Mouse (Mus musculus) adrenal gland, postnatal 10 days (tissue): ENCODE measurements at regions not wholly inside any gene's neighbourhood (a gene's known extent, or its start where the extent isn't known, plus 50 kb on each side); places are given as distances from the start of the nearest gene placed in this dataset.

ENCODE experiments used
- DNase-seq: peaks from one replicate; pipeline ENCODE4 v3.0.0; 2021; ENCODE audit warnings: mixed read lengths

GRCm38 (mm10) chr15:17715584-17715983, 987.0 kb downstream of the Cdh9 start:
- DNase-seq = no peak

GRCm38 (mm10) chr15:17730651-17731050, 1002.1 kb downstream of the Cdh9 start:
- DNase-seq = no peak

GRCm38 (mm10) chr15:17770225-17770677, 1041.7 kb downstream of the Cdh9 start:
- DNase-seq = no peak

GRCm38 (mm10) chr15:17779788-17780187, 1039.0 kb upstream of the Cdh10 start:
- DNase-seq = no peak

GRCm38 (mm10) chr15:17783368-17783767, 1035.4 kb upstream of the Cdh10 start:
- no peak for DNase-seq

GRCm38 (mm10) chr15:17797516-17797915, 1021.2 kb upstream of the Cdh10 start:
- no peak for DNase-seq

- DNase-seq = peak; percentile 17
These were observed 1017.3 kb upstream of the Cdh10 start for GRCm38 (mm10) chr15:17801424-17801823.

- DNase-seq = no peak
These were observed 1015.6 kb upstream of the Cdh10 start for GRCm38 (mm10) chr15:17803107-17803506.

- DNase-seq = no peak
These were observed 988.4 kb upstream of the Cdh10 start for GRCm38 (mm10) chr15:17830376-17830775.

GRCm38 (mm10) chr15:17831987-17832386, 986.8 kb upstream of the Cdh10 start:
- DNase-seq = no peak

- no peak for DNase-seq
These were observed 938.6 kb upstream of the Cdh10 start for GRCm38 (mm10) chr15:17880168-17880567.

GRCm38 (mm10) chr15:17889309-17889708, 929.4 kb upstream of the Cdh10 start:
- no peak for DNase-seq

- DNase-seq = no peak
These were observed 918.7 kb upstream of the Cdh10 start for GRCm38 (mm10) chr15:17900026-17900425.

GRCm38 (mm10) chr15:17912241-17912640, 906.5 kb upstream of the Cdh10 start:
- DNase-seq = no peak

GRCm38 (mm10) chr15:17932573-17932972, 886.2 kb upstream of the Cdh10 start:
- no peak for DNase-seq

- no peak for DNase-seq
These were observed 884.9 kb upstream of the Cdh10 start for GRCm38 (mm10) chr15:17933875-17934274.

GRCm38 (mm10) chr15:17935473-17935872, 883.3 kb upstream of the Cdh10 start:
- DNase-seq = no peak

GRCm38 (mm10) chr15:17962778-17963177, 856.0 kb upstream of the Cdh10 start:
- DNase-seq = no peak

- DNase-seq = no peak
These were observed 855.2 kb upstream of the Cdh10 start for GRCm38 (mm10) chr15:17963240-17964209.

- DNase-seq = no peak
These were observed 831.0 kb upstream of the Cdh10 start for GRCm38 (mm10) chr15:17987763-17988162.

GRCm38 (mm10) chr15:18032626-18033025, 786.1 kb upstream of the Cdh10 start:
- no peak for DNase-seq

GRCm38 (mm10) chr15:18052219-18053030, 766.3 kb upstream of the Cdh10 start:
- no peak for DNase-seq

GRCm38 (mm10) chr15:18065515-18065914, 753.2 kb upstream of the Cdh10 start:
- DNase-seq = no peak
